Mouse (Mus musculus) hindbrain, postnatal 0 days (tissue): ENCODE data around the gene Satb2. TPM values are rescaled to one million over a fixed set of nuclear protein-coding genes. Genes with fewer than 3 reads are reported as not detected.

Source experiments
- ATAC-seq: fragments of 200-750 bp; cut with Nextera tagmentation; 2 replicates; pipeline ENCODE4 v1.8.0; 2017; ENCODE audit warnings: mild to moderate bottlenecking, moderate TSS enrichment, moderate library complexity
- DNase-seq: peaks from one replicate; pipeline ENCODE4 v3.0.0-alpha.2; 2015; ENCODE audit warnings: low spot score
- H3K27ac ChIP-seq: fragments of 300-500 bp; sonication (generic); 2 replicates; pipeline ENCODE4 v1.5.1; 2014; ENCODE audit warnings: mild to moderate bottlenecking
- H3K27me3 ChIP-seq: fragments of 300-500 bp; sonication (generic); 2 replicates; pipeline ENCODE4 v1.6.1; 2014; ENCODE audit warnings: low read length, mixed read lengths; ENCODE audit not compliant: insufficient read depth
- H3K36me3 ChIP-seq: fragments of 300-500 bp; sonication (generic); 2 replicates; pipeline ENCODE4 v1.6.1; 2014; ENCODE audit warnings: low read length, mixed read lengths; ENCODE audit not compliant: insufficient read depth
- H3K4me1 ChIP-seq: fragments of 300-500 bp; sonication (generic); 2 replicates; pipeline ENCODE4 v1.6.1; 2014; ENCODE audit warnings: antibody characterized with exemption, low read length, mixed read lengths; ENCODE audit not compliant: insufficient read depth
- H3K4me2 ChIP-seq: fragments of 300-500 bp; sonication (generic); 2 replicates; pipeline ENCODE4 v1.6.1; 2014; ENCODE audit warnings: low read depth, mild to moderate bottlenecking, low read length, moderate library complexity, mixed read lengths
- H3K4me3 ChIP-seq: fragments of 300-500 bp; sonication (generic); 2 replicates; pipeline ENCODE4 v1.5.1; 2014; ENCODE audit warnings: low read length
- H3K9ac ChIP-seq: fragments of 300-500 bp; sonication (generic); replicated peaks from 2 replicates; pipeline ENCODE4 v1.6.1; 2014; ENCODE audit warnings: mild to moderate bottlenecking, low read length, moderate library complexity, mixed read lengths
- H3K9me3 ChIP-seq: fragments of 300-500 bp; sonication (generic); 2 replicates; pipeline ENCODE4 v1.6.1; 2016; ENCODE audit warnings: low read length, mixed read lengths
- CTCF ChIP-seq: IDR thresholded peaks from 2 replicates; pipeline ENCODE4 v1.5.1; 2016; ENCODE audit warnings: antibody characterized with exemption, control low read depth, low read depth
- WGBS: fragments of 180-500 bp; shearing (Covaris S2); extraction: QIAGEN DNeasy Blood & Tissue Kit; methylation state at CpG from one replicate; pipeline ENCODE4 v1.1.7; 2014; 5-methylcytosine and 5-hydroxymethylcytosine counted together
- polyA plus RNA-seq: library from polyadenylated mRNA; unstranded; fragments of >200 nt; fragmentation: Nextera tagmentation; extraction: Ambion mirVana; gene quantifications from 2 replicates; pipeline ENCODE4 v1.2.1, GENCODE M21; 2015
- total RNA-seq: library from RNA; depleted of rRNA; stranded (reverse); fragments of >200 nt; gene quantifications from 2 replicates; pipeline ENCODE4 v1.2.3, GENCODE M21; 2014

The Satb2 gene
- total and polyA plus RNA-seq, 2 experiments from 2014 or later: 1.1 to 1.7 TPM

GRCm38 (mm10) chr1:56888939-56889338 lies 89.5 kb downstream of the Satb2 start:
- DNase-seq (no peak), ATAC-seq (no peak)
- WGBS: 90% methylated on average over 1 of the region's 1 CpGs

GRCm38 (mm10) chr1:56887524-56887923 lies 90.9 kb downstream of the Satb2 start:
- Histone ChIP-seq H3K9me3 (no peaks in the 10 kb centered on the region), H3K27me3 (no peaks in the 10 kb centered on the region), H3K9ac (no peak overlapping the region), H3K4me2 (no peak overlapping the region), H3K27ac (no peak overlapping the region), H3K4me3 (no peak overlapping the region), H3K36me3 (no peaks in the 10 kb centered on the region), H3K4me1 (no peaks in the 10 kb centered on the region)
- ATAC-seq (no peak), DNase-seq (no peak)
- no peak for TF ChIP-seq CTCF

More at GRCm38 (mm10) chr1:56888939-56889338, 89.5 kb downstream of the Satb2 start:
- H3K36me3 ChIP-seq: no peaks in the 10 kb centered on the region
- H3K4me2 ChIP-seq: no peak overlapping the region
- no peaks in the 10 kb centered on the region for H3K27me3 ChIP-seq
- H3K4me3 ChIP-seq: no peak overlapping the region
- no peak overlapping the region for H3K9ac ChIP-seq
- no peaks in the 10 kb centered on the region for H3K9me3 ChIP-seq
- H3K4me1 ChIP-seq: no peaks in the 10 kb centered on the region
- no peak overlapping the region for H3K27ac ChIP-seq
- no peak for TF ChIP-seq CTCF

GRCm38 (mm10) chr1:56871485-56871884 lies 107.0 kb downstream of the Satb2 start:
- no peak for TF ChIP-seq CTCF
- Histone ChIP-seq H3K9ac (no peak overlapping the region), H3K36me3 (no peaks in the 10 kb centered on the region), H3K9me3 (no peaks in the 10 kb centered on the region), H3K4me2 (no peak overlapping the region), H3K27ac (no peak overlapping the region), H3K4me1 (no peaks in the 10 kb centered on the region), H3K27me3 (no peaks in the 10 kb centered on the region), H3K4me3 (no peak overlapping the region)
- no peak for ATAC-seq
- DNase-seq: peak; percentile 19
- WGBS: 80% methylated on average over 8 of the region's 8 CpGs

GRCm38 (mm10) chr1:56865246-56865645 lies 113.2 kb downstream of the Satb2 start:
- Histone ChIP-seq H3K4me2 (no peak overlapping the region), H3K4me3 (no peak overlapping the region), H3K36me3 (no peaks in the 10 kb centered on the region), H3K4me1 (no peaks in the 10 kb centered on the region), H3K27me3 (no peaks in the 10 kb centered on the region), H3K27ac (no peak overlapping the region), H3K9ac (no peak overlapping the region), H3K9me3 (no peaks in the 10 kb centered on the region)
- ATAC-seq (no peak), DNase-seq (no peak)
- 89% methylated on average over 1 of the region's 1 CpGs for WGBS
- no peak for TF ChIP-seq CTCF

GRCm38 (mm10) chr1:56862799-56863198 lies 115.7 kb downstream of the Satb2 start:
- Histone ChIP-seq H3K4me2 (no peak overlapping the region), H3K27ac (no peak overlapping the region), H3K4me1 (no peaks in the 10 kb centered on the region), H3K9ac (no peak overlapping the region), H3K36me3 (no peaks in the 10 kb centered on the region), H3K27me3 (no peaks in the 10 kb centered on the region), H3K9me3 (no peaks in the 10 kb centered on the region), H3K4me3 (no peak overlapping the region)
- no peak for DNase-seq
- 62% methylated on average over 4 of the region's 4 CpGs for WGBS
- ATAC-seq: no peak
- no peak for TF ChIP-seq CTCF

- H3K9ac ChIP-seq: no peak overlapping the region
- H3K4me2 ChIP-seq: no peak overlapping the region
- 70% methylated on average over 8 of the region's 8 CpGs for WGBS
- no peaks in the 10 kb centered on the region for H3K9me3 ChIP-seq
- ATAC-seq (no peak), DNase-seq (no peak)
- no peak for TF ChIP-seq CTCF
- H3K36me3 ChIP-seq: no peaks in the 10 kb centered on the region
- no peak overlapping the region for H3K4me3 ChIP-seq
- no peaks in the 10 kb centered on the region for H3K27me3 ChIP-seq
- H3K4me1 ChIP-seq: no peaks in the 10 kb centered on the region
- H3K27ac ChIP-seq: no peak overlapping the region
Measured at GRCm38 (mm10) chr1:56857202-56857601, 121.2 kb downstream of the Satb2 start.

GRCm38 (mm10) chr1:56850446-56850845 lies 128.0 kb downstream of the Satb2 start:
- Histone ChIP-seq H3K4me1 (no peaks in the 10 kb centered on the region), H3K27ac (no peak overlapping the region), H3K9ac (no peak overlapping the region), H3K9me3 (no peaks in the 10 kb centered on the region), H3K27me3 (no peaks in the 10 kb centered on the region), H3K4me3 (no peak overlapping the region), H3K36me3 (no peaks in the 10 kb centered on the region), H3K4me2 (no peak overlapping the region)
- TF ChIP-seq CTCF: no peak
- WGBS: 83% methylated on average over 8 of the region's 8 CpGs
- DNase-seq (no peak), ATAC-seq (no peak)
